15 mouse cellular contexts compared by ENCODE assay signal in the genomic region with DNA sequence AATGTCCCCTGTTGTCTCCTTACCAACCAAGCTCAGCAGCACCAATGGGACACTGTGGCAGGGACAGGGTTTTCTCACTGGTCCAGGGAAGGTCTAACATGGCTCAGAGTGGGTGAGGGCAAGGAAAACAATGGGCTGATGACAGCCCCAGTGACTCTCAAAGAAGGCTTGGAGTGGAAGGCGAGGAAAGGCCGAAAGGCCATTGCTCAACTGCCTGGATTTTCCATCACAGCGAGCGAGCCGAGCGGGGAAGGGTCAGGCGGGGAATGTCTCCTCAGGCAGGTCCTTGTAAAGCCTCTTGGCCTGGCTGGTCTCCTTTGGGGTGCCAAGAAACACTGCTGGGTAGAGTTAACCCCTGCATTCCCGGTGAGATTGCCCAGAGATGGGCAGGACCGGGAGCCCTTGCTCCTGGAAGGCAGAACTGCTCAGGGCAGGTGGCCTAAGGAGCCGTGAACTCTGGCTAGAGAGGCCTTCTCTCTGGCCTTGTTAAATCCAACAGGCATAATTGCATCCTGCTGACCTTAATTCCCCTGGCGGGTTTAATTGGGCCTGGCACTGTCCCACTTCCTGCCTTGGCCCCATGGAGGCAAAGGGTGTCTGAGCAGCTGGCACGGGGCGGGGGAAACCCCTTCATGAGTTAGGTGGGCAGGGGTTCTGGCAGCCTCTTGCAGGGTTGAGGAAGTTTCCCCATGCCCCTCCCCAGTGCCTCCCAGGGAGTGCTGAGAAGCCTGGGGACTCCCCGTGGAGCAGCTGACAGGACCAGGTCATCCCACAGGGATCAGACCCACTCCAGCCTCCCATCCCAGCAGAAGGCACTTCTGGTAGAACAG. TPM values are rescaled to one million over a fixed set of nuclear protein-coding genes. Genes with fewer than 3 reads are reported as not detected.
DNase-seq lines count a peak whose midpoint lies in the region; ATAC-seq lines count a peak whose summit lies in the region.
"Had no signal": no experiment of that assay in that cellular context is flagged by ENCODE, and none has a peak within 500 bp of the region (broad histone marks: within the 10 kb centered on the region; RNA-seq: fewer than 3 reads in every experiment).

No protein-coding gene starts in this region.

- DNase-seq in CD4-positive helper T cell, adult 2 months (ENCODE audit: low read depth, low spot score), result peak; percentile 35
- peak; percentile 91 for DNase-seq in Muller cell, postnatal 12 days (ENCODE audit: inconsistent ontology term)
- DNase-seq in limb, embryonic 11.5 days (ENCODE audit: low spot score), result no peak
- DNase-seq in left cerebral cortex, adult 18-20 months (ENCODE audit: low spot score in 2 of 2), result no peak
- no peak for DNase-seq in layer of hippocampus, adult 9-10 months (ENCODE audit: low spot score)
- DNase-seq in right cerebral cortex, postnatal 14 days, result no peak
- DNase-seq: adrenal gland, adult 8-10 months; cerebellum, adult 11-12 months; heart, postnatal 36 days; kidney, adult 9 months had no signal

- no peak for ATAC-seq in heart, embryonic 13.5 days (ENCODE audit: extremely low read depth, insufficient number of reproducible peaks, low FRiP score, low TSS enrichment)
- ATAC-seq in heart, embryonic 12.5 days (ENCODE audit: insufficient number of reproducible peaks, low FRiP score), result no peak
- no peak for ATAC-seq in limb, embryonic 11.5 days (ENCODE audit: insufficient number of reproducible peaks, low FRiP score, low TSS enrichment, low read depth)
- ATAC-seq: liver, embryonic 12.5 days had no signal

- WGBS in heart, embryonic 13.5 days, result 49% methylated on average over 14 of the region's 14 CpGs
- 49% methylated on average over 14 of the region's 14 CpGs for WGBS in heart, embryonic 12.5 days
- 50% methylated on average over 14 of the region's 14 CpGs for WGBS in limb, embryonic 11.5 days

- H3K27ac ChIP-seq in heart, embryonic 13.5 days (replicated peaks), result 0 out of 2 replicates have a peak overlapping the region, but pooled peaks have one; percentile 17
- no peak overlapping the region for H3K27ac ChIP-seq in heart, embryonic 12.5 days (ENCODE audit: poor library complexity, severe bottlenecking)
- 0 out of 2 replicates have a peak overlapping the region, but pooled peaks have one; percentile 8 for H3K27ac ChIP-seq in limb, embryonic 11.5 days (replicated peaks; ENCODE audit: low read depth, low read length)
- H3K27ac ChIP-seq: embryonic facial prominence, embryonic 15.5 days; liver, embryonic 12.5 days had no signal

- no peak overlapping the region for H3K4me3 ChIP-seq in heart, embryonic 13.5 days
- H3K4me3 ChIP-seq in heart, embryonic 12.5 days, result no peak overlapping the region
- no peak overlapping the region for H3K4me3 ChIP-seq in limb, embryonic 11.5 days (ENCODE audit: low read depth, low read length)
- H3K4me3 ChIP-seq: embryonic facial prominence, embryonic 15.5 days; liver, embryonic 12.5 days had no signal

- H3K4me1 ChIP-seq in heart, embryonic 13.5 days, result peaks cover 48% of the 10 kb centered on the region
- peaks cover 52% of the 10 kb centered on the region for H3K4me1 ChIP-seq in heart, embryonic 12.5 days (replicated peaks)
- peaks cover 31% of the 10 kb centered on the region for H3K4me1 ChIP-seq in limb, embryonic 11.5 days (ENCODE audit: control insufficient read depth, insufficient read depth, low read length)

- H3K9ac ChIP-seq in heart, embryonic 13.5 days, result peak overlapping the region; percentile 51; the same call in 1 of the 2 replicates
- no peak overlapping the region for H3K9ac ChIP-seq in heart, embryonic 12.5 days
- H3K9ac ChIP-seq in limb, embryonic 11.5 days (ENCODE audit: low read length), result no peak overlapping the region; the same call in 1 of the 2 replicates
- H3K9ac ChIP-seq: embryonic facial prominence, embryonic 15.5 days; liver, embryonic 12.5 days had no signal

- no peaks in the 10 kb centered on the region for H3K9me3 ChIP-seq in heart, embryonic 13.5 days
- no peaks in the 10 kb centered on the region for H3K9me3 ChIP-seq in heart, embryonic 12.5 days (replicated peaks)
- no peaks in the 10 kb centered on the region for H3K9me3 ChIP-seq in limb, embryonic 11.5 days (ENCODE audit: control insufficient read depth, low read length)
- H3K9me3 ChIP-seq: embryonic facial prominence, embryonic 15.5 days; liver, embryonic 12.5 days had no signal

- no peak overlapping the region for H3K4me2 ChIP-seq in heart, embryonic 13.5 days
- H3K4me2 ChIP-seq in heart, embryonic 12.5 days, result no peak overlapping the region
- no peak overlapping the region for H3K4me2 ChIP-seq in limb, embryonic 11.5 days (ENCODE audit: low read depth, severe bottlenecking)
- H3K4me2 ChIP-seq: embryonic facial prominence, embryonic 15.5 days; liver, embryonic 12.5 days had no signal

- H3K27me3 ChIP-seq in heart, embryonic 13.5 days (replicated peaks), result peaks cover 33% of the 10 kb centered on the region
- H3K27me3 ChIP-seq in heart, embryonic 12.5 days (replicated peaks), result peaks cover 29% of the 10 kb centered on the region
- H3K27me3 ChIP-seq in limb, embryonic 11.5 days (ENCODE audit: control insufficient read depth, insufficient read depth, low read length), result peaks cover 15% of the 10 kb centered on the region

- H3K36me3 ChIP-seq in heart, embryonic 13.5 days, result no peaks in the 10 kb centered on the region
- H3K36me3 ChIP-seq in heart, embryonic 12.5 days, result no peaks in the 10 kb centered on the region
- H3K36me3 ChIP-seq in limb, embryonic 11.5 days (ENCODE audit: control insufficient read depth, insufficient read depth, low read length), result no peaks in the 10 kb centered on the region
- H3K36me3 ChIP-seq: embryonic facial prominence, embryonic 15.5 days; liver, embryonic 12.5 days had no signal

RNA-seq across cellular contexts. Expression of gene Mylk2, which starts 3.8 kb away (rescaled TPM):
- 0.19 and 0.29 TPM in 2 replicates for polyA plus RNA-seq in heart, embryonic 13.5 days (2015; fragmentation: Nextera tagmentation; extraction: Ambion mirVana)
- polyA plus RNA-seq in heart, embryonic 12.5 days (2016; fragmentation: Nextera tagmentation; extraction: Ambion mirVana), result 0.05 and 0.12 TPM in 2 replicates
- not detected in 2 replicates for polyA plus RNA-seq in limb, embryonic 11.5 days (2014; fragmentation: Nextera tagmentation; extraction: Ambion mirVana)
- total RNA-seq in left cerebral cortex, adult 18-20 months (2021), result not detected
- total RNA-seq: megakaryocyte progenitor cell, adult 5-6 weeks had no signal
- polyA plus RNA-seq: liver, embryonic 12.5 days had no signal

RNA-seq across cellular contexts. Expression of gene Foxs1, which starts 25.7 kb away (rescaled TPM):
- polyA plus RNA-seq in heart, embryonic 13.5 days (2015; fragmentation: Nextera tagmentation; extraction: Ambion mirVana), result 2.5 and 2.7 TPM in 2 replicates
- 0.86 and 1.1 TPM in 2 replicates for polyA plus RNA-seq in heart, embryonic 12.5 days (2016; fragmentation: Nextera tagmentation; extraction: Ambion mirVana)
- polyA plus RNA-seq in limb, embryonic 11.5 days (2014; fragmentation: Nextera tagmentation; extraction: Ambion mirVana), result 0.29 and 0.38 TPM in 2 replicates
- total RNA-seq in left cerebral cortex, adult 18-20 months (2021), result under 1 TPM; 0.46 to 0.68 TPM
- total RNA-seq: megakaryocyte progenitor cell, adult 5-6 weeks had no signal
- polyA plus RNA-seq: liver, embryonic 12.5 days had no signal

RNA-seq across cellular contexts. Expression of gene Dusp15, which starts 44.2 kb away (rescaled TPM):
- polyA plus RNA-seq in heart, embryonic 13.5 days (2015; fragmentation: Nextera tagmentation; extraction: Ambion mirVana), result 0.15 and 0.51 TPM in 2 replicates
- 0.10 TPM in 1 of 2 replicates, not detected in the other for polyA plus RNA-seq in heart, embryonic 12.5 days (2016; fragmentation: Nextera tagmentation; extraction: Ambion mirVana)
- polyA plus RNA-seq in limb, embryonic 11.5 days (2014; fragmentation: Nextera tagmentation; extraction: Ambion mirVana), result 0.37 and 1.0 TPM in 2 replicates
- 10 to 100 TPM; 16.2 to 18.2 TPM for total RNA-seq in left cerebral cortex, adult 18-20 months (2021)
- total RNA-seq: heart, postnatal 36 days; megakaryocyte progenitor cell, adult 5-6 weeks had no signal
- polyA plus RNA-seq: liver, embryonic 12.5 days had no signal

RNA-seq across cellular contexts. Expression of gene Ttll9, which starts 55.0 kb away (rescaled TPM):
- 0.23 and 0.44 TPM in 2 replicates for polyA plus RNA-seq in heart, embryonic 13.5 days (2015; fragmentation: Nextera tagmentation; extraction: Ambion mirVana)
- 0.24 and 0.38 TPM in 2 replicates for polyA plus RNA-seq in heart, embryonic 12.5 days (2016; fragmentation: Nextera tagmentation; extraction: Ambion mirVana)
- 0.35 and 0.62 TPM in 2 replicates for polyA plus RNA-seq in limb, embryonic 11.5 days (2014; fragmentation: Nextera tagmentation; extraction: Ambion mirVana)
- 1 to 10 TPM; 2.0 to 2.6 TPM for total RNA-seq in left cerebral cortex, adult 18-20 months (2021)
- total RNA-seq: heart, postnatal 36 days had no signal

RNA-seq across cellular contexts. Expression of gene Tpx2, which starts 59.6 kb away (rescaled TPM):
- polyA plus RNA-seq in heart, embryonic 13.5 days (2015; fragmentation: Nextera tagmentation; extraction: Ambion mirVana), result 51.1 and 55.5 TPM in 2 replicates
- 65.6 and 74.1 TPM in 2 replicates for polyA plus RNA-seq in heart, embryonic 12.5 days (2016; fragmentation: Nextera tagmentation; extraction: Ambion mirVana)
- polyA plus RNA-seq in limb, embryonic 11.5 days (2014; fragmentation: Nextera tagmentation; extraction: Ambion mirVana), result 172 and 182 TPM in 2 replicates
- 1 to 10 TPM; 2.0 to 2.4 TPM for total RNA-seq in left cerebral cortex, adult 18-20 months (2021)

Comparison
In these comparisons a context has a peak if more than half of its experiments do, and no peak if none do; other contexts are left out.
1. DNase-seq: peak in CD4-positive helper T cell, adult 2 months (single experiment) and Muller cell, postnatal 12 days (single experiment); none in limb, embryonic 11.5 days (single experiment), left cerebral cortex, adult 18-20 months (0 of 2), layer of hippocampus, adult 9-10 months (single experiment) and right cerebral cortex, postnatal 14 days (single experiment).